Mouse (Mus musculus) CD4-positive, CD25-positive, alpha-beta regulatory T cell, adult 4 months (primary cell): ENCODE data around the gene Elavl1. TPM values are rescaled to one million over a fixed set of nuclear protein-coding genes. Genes with fewer than 3 reads are reported as not detected.

ENCODE experiments used
- ATAC-seq: one replicate; pipeline ENCODE4 v1.8.0; 2017
- polyA plus RNA-seq, 2 experiments: library from polyadenylated mRNA; unstranded; fragments of 100-300 nt; shearing (Covaris generic); gene quantifications; one replicate each; pipeline ENCODE4 v1.2.1; 2017

Gene Elavl1
- polyA plus RNA-seq, 2 experiments from 2014 or later = 20.4 to 38.9 TPM

DNA sequence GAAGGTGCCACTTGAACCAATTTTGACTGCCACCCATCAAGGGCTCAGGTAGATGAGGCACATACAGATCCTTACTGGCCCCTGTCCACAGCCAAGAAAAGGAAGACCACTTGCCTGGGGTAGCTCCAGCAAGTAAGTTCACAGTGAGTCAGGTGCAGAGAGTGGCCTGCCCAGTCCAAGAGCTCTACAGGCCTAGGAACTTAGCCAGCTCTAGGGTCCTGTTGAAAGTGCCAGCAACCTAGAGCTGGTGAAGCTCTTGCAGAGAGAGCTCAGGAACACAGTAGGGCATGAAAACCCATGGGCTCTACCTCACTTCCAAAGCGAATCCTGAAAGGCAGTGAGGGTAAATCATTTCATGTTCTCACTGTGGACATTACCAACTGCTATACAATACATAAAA, 4.8 kb downstream of the Elavl1 start:
- ATAC-seq = no peak

DNA sequence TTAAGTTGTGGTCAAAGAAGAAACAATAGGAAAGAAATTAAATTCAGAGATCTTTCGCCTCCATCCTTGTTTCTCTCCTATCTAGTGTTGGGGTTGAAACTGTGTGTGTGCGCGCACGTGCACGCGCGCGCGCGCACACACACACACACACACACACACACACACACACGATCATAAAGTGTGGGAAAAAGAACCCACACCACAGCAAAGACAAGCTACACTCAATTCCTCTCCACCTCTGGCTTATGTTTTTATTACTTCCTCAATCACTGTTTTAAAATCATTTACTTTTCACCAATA, 5.7 kb downstream of the Elavl1 start:
- ATAC-seq = no peak

DNA sequence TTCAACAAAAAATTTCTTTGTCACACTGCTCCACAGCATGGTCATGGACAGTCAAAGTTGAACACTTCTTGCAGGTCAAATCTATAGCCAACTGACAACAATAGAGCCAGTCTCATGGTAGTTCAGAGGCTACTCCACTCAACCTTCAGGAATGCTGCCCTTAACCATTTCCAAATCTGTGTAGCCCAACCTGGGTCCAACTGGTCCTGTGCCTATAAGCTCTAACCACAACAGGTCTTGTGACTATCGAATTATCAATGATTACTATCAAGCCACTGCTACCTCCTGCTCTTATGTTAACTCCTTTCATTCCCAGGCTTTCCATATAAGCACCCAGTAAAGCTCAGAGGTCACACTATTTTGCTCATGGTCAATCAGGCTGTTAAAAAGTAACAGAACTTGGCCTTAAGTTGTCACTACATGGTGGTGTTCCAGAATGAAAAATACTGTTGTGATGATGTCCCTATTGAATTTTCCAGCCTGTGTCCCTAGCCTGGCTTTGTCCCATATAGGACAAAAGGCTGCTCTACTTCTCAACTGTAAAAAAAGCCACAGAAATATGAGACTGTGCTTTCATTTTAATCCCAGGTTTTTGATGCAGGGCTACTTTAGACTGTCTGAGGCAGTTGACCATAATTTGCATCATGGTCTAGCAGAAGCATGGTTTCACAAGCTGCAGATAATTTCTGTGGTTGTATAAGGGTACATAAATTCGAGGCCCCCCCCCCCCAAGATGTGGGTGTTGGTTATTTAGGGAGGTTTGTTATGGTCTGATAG, 6.2 kb downstream of the Elavl1 start:
- no peak for ATAC-seq

DNA sequence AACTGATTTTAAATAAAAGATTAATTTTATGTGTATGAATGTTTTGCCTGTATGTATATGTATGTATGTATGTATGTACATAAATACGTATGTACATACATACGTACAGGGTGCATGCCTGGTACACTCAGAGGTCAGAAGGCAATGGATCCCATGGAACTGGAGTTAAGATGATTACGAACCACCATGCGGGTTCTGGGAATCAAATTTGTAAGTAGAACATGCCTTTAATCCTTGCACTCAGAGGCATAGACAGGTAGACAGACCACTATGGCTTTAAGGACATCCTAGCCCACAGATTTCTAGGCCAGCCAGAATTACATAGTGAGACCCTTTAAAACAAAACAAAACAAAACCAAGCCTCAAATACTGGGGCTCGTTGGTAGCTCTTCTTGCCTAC, 7.1 kb downstream of the Elavl1 start:
- no peak for ATAC-seq

DNA sequence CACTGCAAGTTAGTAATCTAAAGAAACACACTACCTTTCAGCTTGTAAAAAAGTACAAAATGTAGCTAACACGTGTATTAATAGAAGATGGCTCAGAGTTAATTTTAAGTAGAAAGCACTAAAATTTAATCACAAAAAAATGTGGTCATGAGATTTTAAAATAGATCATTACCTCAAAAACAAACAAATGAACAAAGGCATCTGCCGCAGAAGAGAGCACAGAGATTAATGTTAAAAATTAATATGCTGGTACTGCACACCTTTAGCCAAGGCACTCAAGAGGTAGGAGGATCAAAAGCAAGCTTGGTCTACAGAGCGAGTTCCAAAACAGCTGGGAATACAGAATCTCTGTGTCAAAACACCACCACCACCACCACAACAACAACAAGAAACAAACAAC, 10.4 kb downstream of the Elavl1 start:
- no peak for ATAC-seq

DNA sequence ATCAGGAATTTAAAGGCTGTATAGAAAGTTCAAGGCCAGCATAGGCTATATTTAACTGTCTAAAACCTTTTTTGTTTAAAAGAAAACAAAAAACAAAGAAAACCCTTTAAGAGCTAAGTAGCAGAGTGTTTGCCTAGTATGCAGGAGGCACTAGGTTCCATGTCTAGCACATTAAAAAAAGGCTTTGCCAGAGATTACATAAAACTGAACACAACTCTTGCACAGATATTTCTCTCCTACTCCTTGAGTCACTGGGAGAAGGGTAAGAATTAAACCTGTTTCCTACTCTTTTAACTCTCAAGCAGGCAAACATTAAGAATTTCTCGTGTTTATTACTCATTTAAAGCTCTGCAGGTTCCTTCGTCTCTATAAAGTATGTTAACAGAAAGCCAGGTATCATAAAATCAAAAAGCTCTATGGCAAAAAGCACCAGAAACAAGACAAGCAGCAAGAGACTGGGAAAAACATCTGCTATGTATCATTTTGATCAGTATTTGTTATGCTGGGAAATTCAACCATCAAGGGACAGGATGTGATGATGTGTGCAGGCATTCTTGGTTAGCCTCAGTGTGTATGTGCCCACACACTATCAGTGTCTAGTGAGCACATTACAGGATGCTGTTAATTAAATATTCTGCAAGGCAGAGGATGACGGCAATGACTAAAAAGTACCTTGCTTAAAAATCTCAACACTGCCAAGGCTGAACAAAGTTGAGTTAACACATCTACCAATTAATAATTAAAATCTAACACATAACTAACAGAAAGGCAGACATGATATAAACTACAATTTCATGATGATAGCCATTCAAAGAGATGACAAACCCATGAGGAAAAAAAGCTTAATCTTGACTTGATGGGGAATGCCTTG, 11.7 kb downstream of the Elavl1 start:
- ATAC-seq = peak; percentile 97

DNA sequence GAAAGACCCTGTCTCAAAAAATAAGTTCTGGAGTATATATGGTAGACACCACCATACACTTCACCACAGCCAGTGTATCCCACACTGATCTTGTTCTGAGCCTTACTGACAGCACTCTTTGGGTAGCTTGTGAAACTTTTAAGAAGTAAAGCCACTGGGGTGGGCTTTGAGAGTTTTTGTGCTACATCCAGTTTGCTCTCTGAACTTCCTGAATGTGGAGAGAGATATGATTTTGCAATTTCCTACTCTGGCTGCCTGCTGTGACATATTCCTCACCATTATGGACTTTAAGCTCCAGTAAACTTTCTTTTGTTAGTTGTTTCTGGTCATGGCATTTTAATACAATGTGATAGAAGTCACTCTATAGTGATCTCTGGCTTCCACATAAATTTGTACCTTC, 13.1 kb downstream of the Elavl1 start:
- no peak for ATAC-seq

DNA sequence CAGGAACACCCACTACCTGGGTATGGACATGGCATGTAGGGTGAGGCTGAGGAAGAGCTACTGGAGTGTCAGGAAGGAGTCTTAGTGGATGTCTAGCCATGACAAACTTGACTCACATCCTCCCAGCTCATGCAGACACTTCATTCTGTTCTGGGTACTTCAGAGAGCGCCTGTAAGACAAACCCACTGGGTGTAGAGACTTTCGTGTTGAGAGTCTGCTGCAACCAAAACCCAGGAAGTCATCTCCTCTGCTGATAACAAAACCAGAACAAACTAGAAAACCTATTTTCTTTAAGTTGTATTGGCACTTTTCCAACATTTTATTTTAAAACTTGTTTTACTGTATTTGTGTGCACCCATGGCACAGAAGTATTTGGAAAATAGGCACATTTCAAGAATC, 19.4 kb downstream of the Elavl1 start:
- peak; percentile 56 for ATAC-seq

DNA sequence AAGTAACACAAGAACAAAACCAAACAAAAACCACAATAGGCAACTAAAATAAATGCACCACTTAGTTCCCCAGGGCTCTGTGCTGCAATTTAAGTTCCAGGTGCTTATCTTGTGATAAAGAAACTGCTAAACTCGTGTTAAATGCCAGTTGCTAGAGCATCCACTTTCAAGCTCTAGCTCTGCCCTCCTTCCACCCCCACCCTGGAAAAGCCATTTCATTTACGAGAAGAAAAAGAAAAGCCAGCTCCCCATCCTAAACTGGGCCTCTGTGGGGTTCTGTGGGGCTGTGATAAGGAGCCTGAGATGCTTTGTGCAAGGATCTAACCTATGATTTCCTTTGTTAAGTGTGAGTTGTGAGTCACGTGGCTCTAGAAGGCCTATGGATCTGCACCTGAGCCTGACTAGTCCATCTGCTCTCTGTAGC, 21.1 kb downstream of the Elavl1 start:
- ATAC-seq = no peak

DNA sequence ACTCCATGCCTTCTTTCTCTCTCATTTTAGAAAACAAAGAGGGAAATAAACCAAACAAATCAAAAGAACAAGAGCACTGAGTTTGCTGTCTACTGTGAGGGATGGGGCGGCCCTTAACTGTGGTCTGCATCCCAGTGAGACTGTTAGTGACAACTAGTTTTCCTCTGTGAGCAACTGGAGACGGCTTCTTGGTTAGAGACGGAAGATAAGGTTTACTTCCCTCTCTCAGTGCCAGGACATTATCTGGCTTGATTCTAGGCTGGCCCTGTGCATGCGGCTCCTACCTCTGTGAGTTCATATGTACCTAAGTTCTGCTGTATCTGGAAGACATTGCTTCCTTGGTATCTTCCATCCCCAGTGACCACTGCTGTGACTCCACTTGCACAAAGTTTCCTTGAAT, 27.4 kb downstream of the Elavl1 start:
- no peak for ATAC-seq

DNA sequence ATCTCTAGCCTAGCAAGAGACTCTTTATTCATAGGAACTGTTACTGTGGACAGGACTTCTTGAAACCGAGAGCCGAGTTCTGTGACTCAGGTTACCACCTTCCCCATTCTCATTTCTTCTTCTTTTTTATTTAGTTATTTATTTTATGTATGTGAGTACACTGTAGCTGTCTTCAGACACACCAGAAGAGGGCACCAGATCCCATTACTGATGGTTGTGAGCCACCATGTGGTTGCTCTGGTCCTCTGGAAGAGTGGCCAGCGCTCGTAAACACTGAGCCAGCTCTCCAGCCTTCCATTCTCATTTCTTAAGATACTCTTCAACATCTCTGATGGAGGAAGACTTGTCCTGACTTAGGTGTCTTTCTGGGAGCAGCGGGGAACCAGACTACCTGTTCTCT, 32.5 kb downstream of the Elavl1 start:
- no peak for ATAC-seq

DNA sequence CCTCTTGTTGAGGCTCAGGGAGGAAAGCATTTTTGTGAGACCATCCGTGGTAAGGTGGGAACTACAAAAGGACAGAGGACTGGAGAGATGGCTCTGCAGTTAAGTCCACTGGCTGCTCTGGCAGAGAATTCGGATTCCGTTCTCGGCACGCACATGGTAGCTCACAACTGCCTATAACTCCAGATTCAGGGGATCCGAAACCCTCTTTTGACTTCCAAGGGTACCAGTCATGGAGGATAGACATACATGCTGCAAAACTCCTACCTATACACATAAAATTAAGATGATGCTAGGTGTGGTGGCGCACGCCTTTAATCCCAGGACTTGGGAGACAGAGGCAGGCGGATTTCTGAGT, 49.1 kb downstream of the Elavl1 start:
- ATAC-seq = no peak

DNA sequence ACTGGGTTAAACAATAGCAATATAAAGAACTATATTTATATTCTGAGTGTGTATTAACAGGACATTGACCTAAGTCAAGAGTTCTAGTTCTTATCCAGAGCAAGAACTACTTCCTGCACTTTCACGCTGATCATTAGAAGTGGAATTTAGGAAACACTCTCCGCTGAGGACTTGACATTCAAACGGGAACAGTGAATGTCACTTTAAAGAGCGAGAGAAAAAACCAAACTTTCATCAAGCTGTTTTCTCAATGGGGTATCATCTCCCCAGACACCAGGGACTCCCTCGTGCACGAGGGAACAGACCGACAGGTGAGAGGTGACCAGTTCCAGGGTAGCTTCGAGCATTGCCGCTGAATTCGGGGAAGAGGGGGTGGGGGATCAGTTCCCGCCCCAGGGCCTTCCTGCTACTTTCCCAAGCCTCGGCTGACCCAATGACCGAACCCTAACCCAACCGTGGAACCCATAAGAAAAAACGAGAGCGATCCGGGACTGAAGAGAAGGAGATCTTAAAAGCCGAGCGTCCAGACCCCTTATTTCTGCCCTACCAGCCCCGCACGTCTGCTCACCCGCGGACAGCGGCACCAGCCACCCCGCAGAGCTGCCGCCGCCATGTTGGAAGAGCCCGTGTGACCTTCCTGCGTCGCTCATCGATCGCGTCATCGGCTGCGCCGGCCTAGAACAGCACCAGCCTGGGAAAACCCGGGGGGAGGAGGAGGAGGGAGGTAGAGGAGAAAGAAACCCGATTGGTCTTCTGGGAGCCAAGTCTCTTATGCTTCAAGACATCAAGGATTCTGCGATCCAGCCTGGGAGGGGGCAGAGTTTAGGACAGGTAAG, 49.7 kb downstream of the Elavl1 start, which contains the start of gene Timm44:
TSS of gene Timm44 (minus strand) at position 639 of the 836 bp plus-strand sequence.
- peak; percentile 98 for ATAC-seq

DNA sequence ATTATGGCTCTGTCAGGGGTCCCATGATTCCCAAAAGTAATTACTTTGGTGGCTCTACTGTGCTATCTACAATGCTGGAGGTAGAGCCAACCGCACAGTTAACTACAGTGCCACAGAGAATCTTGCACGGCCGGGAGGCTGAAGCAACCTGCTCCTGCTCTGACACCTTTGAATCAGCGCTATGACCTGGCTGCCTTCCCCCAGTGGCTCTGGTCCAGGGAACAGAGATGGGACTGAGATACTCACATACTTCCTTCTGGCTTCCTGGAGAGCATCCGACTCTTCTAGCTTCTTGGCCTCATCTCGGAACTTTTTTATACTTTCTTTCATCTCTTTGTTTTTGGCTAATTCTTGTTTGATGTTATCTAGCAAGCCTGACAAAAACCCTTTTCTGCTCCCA, 55.6 kb downstream of the Elavl1 start:
- no peak for ATAC-seq

DNA sequence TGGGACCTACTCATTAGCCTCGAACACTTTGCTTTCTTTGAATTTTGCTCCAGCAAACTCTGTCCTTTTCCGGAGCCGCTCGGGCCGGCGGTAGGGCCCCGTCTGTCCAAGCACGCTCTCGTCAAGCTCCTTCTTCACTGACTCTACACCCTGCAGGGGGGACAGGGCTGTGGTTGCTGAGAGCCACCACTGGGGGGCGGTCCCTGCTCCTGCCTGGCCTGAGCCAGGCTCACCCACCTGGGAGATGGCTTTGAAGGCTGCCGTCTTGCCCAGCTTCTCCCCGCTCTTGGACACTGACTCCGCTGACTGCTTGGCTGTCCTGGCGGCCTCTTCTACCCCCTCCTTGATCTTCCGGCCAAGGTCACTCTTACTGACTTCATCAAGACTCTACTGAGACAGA, 57.6 kb downstream of the Elavl1 start:
- no peak for ATAC-seq

DNA sequence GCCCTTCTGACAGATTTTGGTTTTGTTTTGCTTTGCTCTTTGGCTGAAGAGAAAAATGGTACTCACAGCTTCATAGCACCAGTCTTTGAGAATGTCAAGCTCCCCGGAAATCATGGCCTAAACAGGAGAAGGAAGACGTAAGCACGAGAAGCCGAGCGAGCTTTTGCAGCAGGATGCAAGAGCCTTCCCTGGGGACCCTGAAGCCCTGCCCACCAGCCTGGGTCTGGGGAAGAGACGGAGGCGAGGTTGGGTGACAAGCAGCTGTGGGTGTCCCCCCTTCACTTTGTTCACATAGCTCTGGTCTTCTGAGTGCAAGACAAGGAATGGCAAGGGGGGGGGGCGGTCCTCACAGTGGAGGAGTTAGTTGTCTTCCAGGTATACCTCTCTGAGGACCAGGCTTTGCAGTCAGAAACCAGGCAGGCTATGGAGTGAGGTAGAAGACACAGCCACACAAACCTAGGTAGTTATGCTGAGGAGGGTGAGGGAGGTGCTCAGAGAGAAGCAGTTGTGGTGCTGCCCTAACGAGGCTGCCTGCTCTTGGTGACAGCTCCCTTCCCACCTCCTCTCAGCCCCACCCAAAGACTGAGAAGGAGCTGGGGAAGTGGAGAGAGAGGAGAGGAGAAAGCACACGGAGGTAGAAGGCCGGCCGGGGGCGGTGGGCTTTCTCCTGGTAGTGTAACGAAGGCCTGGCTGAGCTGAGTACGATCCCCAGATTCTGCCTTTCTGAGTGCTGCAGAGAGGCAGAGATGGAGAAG, 59.9 kb downstream of the Elavl1 start:
- no peak for ATAC-seq

DNA sequence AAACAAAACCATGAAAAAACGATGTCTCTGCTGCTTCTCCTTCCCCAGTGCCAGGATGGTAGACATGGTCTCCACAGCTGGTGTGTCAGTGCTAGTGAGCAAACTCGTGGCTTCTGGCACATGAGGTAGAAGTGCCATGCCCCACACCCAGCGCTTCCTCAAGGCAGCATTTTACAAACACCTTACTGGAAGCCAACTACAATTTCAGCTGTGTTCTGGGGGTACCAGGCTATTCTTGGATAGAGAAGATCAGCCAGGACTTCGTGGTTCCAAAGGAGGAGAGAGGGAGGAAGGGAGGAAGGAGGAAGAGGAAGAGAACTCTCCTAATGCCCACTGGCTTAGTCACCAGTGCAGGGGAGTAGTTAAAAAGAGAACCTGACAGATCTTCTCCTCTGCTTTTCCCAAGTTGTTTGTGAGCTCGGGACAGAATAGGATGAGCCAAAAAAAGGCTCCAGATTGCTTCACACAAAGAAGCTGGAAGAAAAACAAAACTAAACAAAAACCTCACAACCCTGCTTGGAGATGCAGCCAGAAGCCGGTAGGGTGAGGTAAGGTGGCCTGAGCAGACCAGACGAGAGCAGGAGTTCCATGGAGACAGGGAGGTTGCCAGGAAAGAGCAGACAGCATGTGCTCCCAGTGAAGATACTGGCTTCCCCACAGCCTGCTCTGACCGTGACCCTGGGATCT, 62.0 kb downstream of the Elavl1 start:
- no peak for ATAC-seq

DNA sequence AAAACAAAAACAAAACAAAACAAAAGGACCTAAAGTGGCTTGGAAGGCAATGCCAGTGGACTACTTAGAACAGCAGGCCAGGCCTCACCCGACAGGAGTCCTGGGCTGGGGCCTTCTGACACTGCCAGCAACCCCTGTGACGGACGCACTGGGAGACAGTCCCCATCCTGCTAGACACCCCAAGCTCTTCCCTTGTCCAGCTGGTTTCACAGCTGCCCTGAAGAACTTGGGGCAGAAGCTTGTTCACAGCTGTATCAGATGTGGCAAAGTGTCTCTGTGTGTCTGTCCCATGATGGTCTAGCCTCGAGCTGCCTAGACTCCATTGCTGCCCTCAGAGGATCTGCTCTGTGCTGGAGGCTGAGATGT, 65.4 kb downstream of the Elavl1 start:
- ATAC-seq = no peak

DNA sequence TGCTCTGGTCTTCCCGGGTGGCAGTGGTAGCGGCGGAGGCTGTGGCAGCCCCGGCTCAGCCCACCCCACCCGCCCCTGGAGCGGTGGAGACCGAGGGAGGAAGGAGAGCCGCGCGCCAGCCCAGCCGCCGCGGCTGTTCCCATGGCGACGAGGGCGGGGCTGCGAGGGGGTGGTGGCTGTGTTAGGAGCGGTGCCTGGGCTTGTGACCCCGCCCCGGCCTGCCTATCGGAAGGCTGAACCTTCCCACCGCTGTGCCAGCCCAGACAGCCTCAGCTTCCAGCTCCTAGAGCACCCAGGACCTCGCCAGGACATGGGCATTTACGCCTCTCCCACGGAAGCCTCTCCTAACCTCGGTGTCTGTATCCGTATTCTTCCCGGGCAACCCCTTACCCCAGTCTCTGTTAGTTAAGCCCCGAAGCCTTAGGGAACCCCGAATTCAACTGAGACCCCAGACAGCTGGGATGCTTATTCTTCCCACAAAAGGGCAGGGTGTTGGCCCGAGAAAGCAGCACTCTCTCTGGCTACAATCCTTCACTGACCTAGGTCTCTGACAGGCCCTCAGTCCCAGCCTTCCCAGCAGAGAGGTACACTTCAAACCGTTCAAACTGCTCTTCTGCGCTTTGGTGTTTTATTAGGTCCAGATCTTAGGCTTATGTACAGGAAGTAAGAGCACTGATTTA, 65.9 kb downstream of the Elavl1 start, which contains the start of gene Ctxn1:
TSS of gene Ctxn1 (minus strand) at position 150 of the 680 bp plus-strand sequence.
- ATAC-seq = peak; percentile 97

DNA sequence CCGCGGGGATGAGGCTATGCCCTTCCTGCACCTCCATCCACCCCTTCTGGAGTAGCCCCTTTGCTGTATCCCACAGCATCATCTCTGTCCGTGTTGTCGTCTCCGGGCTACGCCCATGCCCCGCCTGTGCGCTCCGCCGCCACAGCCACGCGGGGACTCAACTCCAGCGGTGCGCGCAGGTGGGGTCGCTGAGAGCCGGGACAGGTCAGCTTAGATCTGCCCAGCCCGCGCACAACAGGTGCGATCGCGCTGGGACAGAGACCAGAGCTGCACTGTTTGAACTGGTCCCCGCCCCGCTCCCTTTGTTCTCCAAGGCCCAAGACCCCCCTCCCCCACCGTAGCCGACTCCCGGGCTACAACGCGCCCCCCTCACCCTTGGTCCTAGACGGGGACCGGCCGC, 66.5 kb downstream of the Elavl1 start:
- peak; percentile 23 for ATAC-seq

DNA sequence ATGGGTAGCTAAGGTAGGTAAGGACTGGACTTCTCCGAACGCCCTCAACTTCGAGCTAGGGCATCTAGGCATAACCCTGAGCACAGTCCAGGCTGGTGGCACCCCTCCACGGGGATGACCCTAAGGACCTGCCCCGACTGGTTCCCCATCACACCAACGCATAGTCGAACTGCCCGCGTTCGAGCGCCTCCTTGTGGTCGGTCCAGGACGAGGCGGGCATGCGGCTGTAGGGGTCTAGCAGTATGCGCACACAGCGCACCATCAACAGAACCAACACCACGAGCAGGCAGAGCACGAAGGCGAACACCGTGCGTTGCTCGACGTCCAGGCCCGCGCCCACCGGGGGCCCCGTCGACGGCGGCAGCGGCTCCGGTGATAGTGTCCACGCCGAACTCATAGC, 67.0 kb downstream of the Elavl1 start:
- ATAC-seq = peak; percentile 37
